Mouse (Mus musculus) stomach, embryonic 14.5 days (tissue): ENCODE data around the gene Map4k2. TPM values are rescaled to one million over a fixed set of nuclear protein-coding genes. Genes with fewer than 3 reads are reported as not detected.
A peak's percentile ranks its signal among the peaks of the same experiment; 100 is the strongest.

ENCODE experiments used
- ATAC-seq: fragments of 200-750 bp; cut with Nextera tagmentation; 2 replicates; pipeline ENCODE4 v1.8.0; 2017; ENCODE audit warnings: low read depth, moderate TSS enrichment; ENCODE audit not compliant: insufficient number of reproducible peaks, insufficient read depth, low FRiP score
- H3K27ac ChIP-seq: fragments of 300-500 bp; sonication (generic); 2 replicates; pipeline ENCODE4 v1.5.1; 2014; ENCODE audit warnings: mild to moderate bottlenecking, low read length, moderate library complexity, mixed read lengths
- H3K27me3 ChIP-seq: fragments of 300-500 bp; sonication (generic); 2 replicates; pipeline ENCODE4 v1.6.1; 2014; ENCODE audit warnings: low read length, control low read depth, mixed read lengths; ENCODE audit not compliant: control insufficient read depth, insufficient read depth
- H3K36me3 ChIP-seq: fragments of 300-500 bp; sonication (generic); 2 replicates; pipeline ENCODE4 v1.6.1; 2014; ENCODE audit warnings: mild to moderate bottlenecking, control low read depth, low read length, moderate library complexity, mixed read lengths; ENCODE audit not compliant: control insufficient read depth, insufficient read depth
- H3K4me1 ChIP-seq: fragments of 300-500 bp; sonication (generic); 2 replicates; pipeline ENCODE4 v1.6.1; 2014; ENCODE audit warnings: low read length, control low read depth, mixed read lengths; ENCODE audit not compliant: control insufficient read depth, insufficient read depth
- H3K4me2 ChIP-seq: fragments of 300-500 bp; sonication (generic); replicated peaks from 2 replicates; pipeline ENCODE4 v1.6.1; 2014; ENCODE audit warnings: low read depth, low read length, control low read depth
- H3K4me3 ChIP-seq: fragments of 300-500 bp; sonication (generic); 2 replicates; pipeline ENCODE4 v1.5.1; 2014; ENCODE audit warnings: low read depth, low read length, control low read depth
- H3K9ac ChIP-seq: fragments of 300-500 bp; sonication (generic); replicated peaks from 2 replicates; pipeline ENCODE4 v1.6.1; 2014; ENCODE audit warnings: low read depth, mild to moderate bottlenecking, control low read depth, low read length, moderate library complexity, mixed read lengths
- H3K9me3 ChIP-seq: fragments of 300-500 bp; sonication (generic); 2 replicates; pipeline ENCODE4 v1.6.1; 2016; ENCODE audit warnings: low read depth, low read length, control low read depth; ENCODE audit not compliant: control insufficient read depth
- WGBS: fragments of 180-500 bp; shearing (Covaris S2); extraction: QIAGEN DNeasy Blood & Tissue Kit; methylation state at CpG from one replicate; pipeline ENCODE4 v1.1.7; 2014; 5-methylcytosine and 5-hydroxymethylcytosine counted together
- polyA plus RNA-seq: library from polyadenylated mRNA; unstranded; fragments of >200 nt; fragmentation: Nextera tagmentation; extraction: Ambion mirVana; gene quantifications from 2 replicates; pipeline ENCODE4 v1.2.1, GENCODE M21; 2014

The Map4k2 gene
- polyA plus RNA-seq: 10.0 TPM in 2 replicates

DNA sequence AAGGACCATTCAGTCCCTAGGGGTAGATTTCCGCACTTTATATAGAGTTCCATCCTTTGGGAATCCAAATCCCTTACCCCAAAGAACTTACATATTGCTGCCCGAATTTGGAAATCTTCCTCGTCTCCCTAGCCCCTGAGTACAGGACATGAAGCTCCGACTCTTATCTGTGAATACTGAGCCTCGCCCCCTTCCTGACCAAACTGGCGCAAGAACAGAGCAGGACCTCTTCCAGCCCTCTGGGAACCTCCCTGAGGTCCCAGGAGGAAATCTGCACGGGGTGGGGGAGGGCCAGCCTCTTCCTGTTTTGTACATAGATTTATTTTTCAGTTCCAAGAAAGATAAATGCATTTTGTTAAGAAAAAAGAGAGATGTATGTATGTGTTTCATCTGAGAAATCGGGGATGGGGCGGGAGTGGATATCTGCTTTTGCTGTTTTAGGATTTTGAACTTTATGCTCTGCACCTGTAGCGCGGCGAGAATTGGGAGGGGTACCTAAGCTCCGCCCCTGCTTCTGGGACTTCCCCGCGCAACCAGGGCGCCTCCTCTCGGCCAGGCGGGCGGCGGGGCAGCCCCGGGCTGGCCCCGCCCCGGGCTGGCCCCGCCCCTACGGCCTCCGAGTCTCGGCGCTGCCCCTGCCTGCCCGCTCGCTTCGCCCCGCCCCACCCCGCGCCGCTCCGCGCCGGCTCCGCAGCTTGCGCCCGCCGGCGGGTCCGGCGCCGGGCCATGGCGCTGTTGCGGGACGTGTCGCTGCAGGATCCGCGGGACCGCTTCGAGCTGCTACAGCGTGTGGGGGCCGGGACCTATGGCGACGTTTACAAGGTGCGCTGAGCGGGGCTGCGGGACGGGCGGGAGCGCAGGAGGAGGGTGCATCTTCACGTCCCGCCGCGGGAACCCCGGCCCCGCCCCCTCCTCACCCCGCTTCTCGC lies at the start of gene Map4k2:
Map4k2 (plus strand) TSS at position 612 of the 929 bp plus-strand sequence.
- ATAC-seq: peak; percentile 79
- Histone ChIP-seq H3K27ac (peak within 1 kb of the TSS; percentile 44; the same call in 1 of the 2 replicates), H3K4me1 (peaks cover 21% of the 10 kb centered on the region), H3K9me3 (no peaks in the 10 kb centered on the region), H3K4me3 (peak within 1 kb of the TSS; percentile 62), H3K36me3 (peaks cover 36% of the 10 kb centered on the region), H3K9ac (peak within 1 kb of the TSS; percentile 67), H3K27me3 (no peaks in the 10 kb centered on the region), H3K4me2 (peak within 1 kb of the TSS; percentile 78)
- 8% methylated on average over 41 of the region's 72 CpGs for WGBS

GRCm38 (mm10) chr19:6292262-6292661 lies 48.7 kb upstream of the Map4k2 start:
- WGBS: 91% methylated on average over 5 of the region's 5 CpGs
- Histone ChIP-seq H3K4me2 (no peak overlapping the region), H3K9me3 (no peaks in the 10 kb centered on the region), H3K4me1 (no peaks in the 10 kb centered on the region), H3K9ac (no peak overlapping the region), H3K27ac (0 out of 2 replicates have a peak overlapping the region, but pooled peaks have one; percentile 1), H3K27me3 (no peaks in the 10 kb centered on the region), H3K4me3 (no peak overlapping the region), H3K36me3 (peaks cover 19% of the 10 kb centered on the region)
- no peak for ATAC-seq

- no peak for ATAC-seq
Measured at GRCm38 (mm10) chr19:6294301-6294700, 46.6 kb upstream of the Map4k2 start.

GRCm38 (mm10) chr19:6296551-6297210 lies 44.3 kb upstream of the Map4k2 start:
- WGBS: 91% methylated on average over 5 of the region's 5 CpGs
- H3K4me1 ChIP-seq: no peaks in the 10 kb centered on the region
- H3K27me3 ChIP-seq: no peaks in the 10 kb centered on the region
- no peak overlapping the region for H3K4me3 ChIP-seq
- no peak overlapping the region for H3K27ac ChIP-seq
- no peak for ATAC-seq
- H3K4me2 ChIP-seq: no peak overlapping the region
- H3K9ac ChIP-seq: no peak overlapping the region
- peaks cover 28% of the 10 kb centered on the region for H3K36me3 ChIP-seq
- H3K9me3 ChIP-seq: no peaks in the 10 kb centered on the region

More at GRCm38 (mm10) chr19:6294301-6294700, 46.6 kb upstream of the Map4k2 start:
- Histone ChIP-seq H3K4me1 (no peaks in the 10 kb centered on the region), H3K9me3 (no peaks in the 10 kb centered on the region), H3K9ac (no peak overlapping the region), H3K36me3 (peaks cover 28% of the 10 kb centered on the region), H3K4me2 (no peak overlapping the region), H3K27me3 (no peaks in the 10 kb centered on the region), H3K4me3 (no peak overlapping the region), H3K27ac (no peak overlapping the region)
- 94% methylated on average over 17 of the region's 17 CpGs for WGBS

DNA sequence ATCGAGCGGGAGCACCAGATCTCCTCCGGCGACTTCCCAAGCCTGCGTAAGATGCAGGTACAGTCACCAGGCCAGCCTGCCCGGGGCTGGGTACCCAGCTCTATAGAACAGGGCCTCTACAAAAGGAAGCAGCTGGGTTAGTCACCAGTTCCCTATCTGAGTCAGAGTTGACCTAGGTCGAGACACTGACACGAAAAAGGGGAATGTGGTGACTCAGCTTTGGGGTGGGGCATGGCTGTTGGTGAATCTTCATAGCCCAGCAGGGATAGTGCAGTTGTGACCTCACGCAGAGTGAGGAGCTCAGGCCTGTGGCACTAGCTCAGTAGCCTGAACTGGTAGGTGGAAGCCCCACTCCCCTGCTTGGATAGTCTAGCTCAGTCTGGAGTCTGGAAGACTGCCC lies 43.3 kb upstream of the Map4k2 start:
- H3K9ac ChIP-seq: no peak overlapping the region
- H3K27me3 ChIP-seq: no peaks in the 10 kb centered on the region
- no peak overlapping the region for H3K4me2 ChIP-seq
- no peak overlapping the region for H3K4me3 ChIP-seq
- no peaks in the 10 kb centered on the region for H3K4me1 ChIP-seq
- no peaks in the 10 kb centered on the region for H3K9me3 ChIP-seq
- 92% methylated on average over 9 of the region's 9 CpGs for WGBS
- H3K27ac ChIP-seq: no peak overlapping the region
- ATAC-seq: no peak
- peaks cover 28% of the 10 kb centered on the region for H3K36me3 ChIP-seq

GRCm38 (mm10) chr19:6299003-6299402 lies 41.9 kb upstream of the Map4k2 start:
- Histone ChIP-seq H3K9ac (no peak overlapping the region), H3K4me1 (no peaks in the 10 kb centered on the region), H3K4me3 (no peak overlapping the region), H3K36me3 (peaks cover 28% of the 10 kb centered on the region), H3K4me2 (no peak overlapping the region), H3K27me3 (no peaks in the 10 kb centered on the region), H3K9me3 (no peaks in the 10 kb centered on the region), H3K27ac (no peak overlapping the region)
- no peak for ATAC-seq
- WGBS: 78% methylated on average over 4 of the region's 4 CpGs

GRCm38 (mm10) chr19:6299450-6300267 lies 41.3 kb upstream of the Map4k2 start:
- no peaks in the 10 kb centered on the region for H3K27me3 ChIP-seq
- no peaks in the 10 kb centered on the region for H3K9me3 ChIP-seq
- WGBS: 78% methylated on average over 7 of the region's 7 CpGs
- H3K27ac ChIP-seq: peak overlapping the region; percentile 52; the same call in 1 of the 2 replicates
- H3K4me2 ChIP-seq: no peak overlapping the region
- H3K9ac ChIP-seq: no peak overlapping the region
- ATAC-seq: no peak
- H3K36me3 ChIP-seq: peaks cover 27% of the 10 kb centered on the region
- H3K4me1 ChIP-seq: no peaks in the 10 kb centered on the region
- H3K4me3 ChIP-seq: no peak overlapping the region

GRCm38 (mm10) chr19:6300402-6300841 lies 40.5 kb upstream of the Map4k2 start:
- Histone ChIP-seq H3K9me3 (no peaks in the 10 kb centered on the region), H3K27me3 (no peaks in the 10 kb centered on the region), H3K9ac (no peak overlapping the region), H3K4me2 (no peak overlapping the region), H3K4me1 (no peaks in the 10 kb centered on the region), H3K4me3 (no peak overlapping the region), H3K27ac (no peak overlapping the region), H3K36me3 (peaks cover 19% of the 10 kb centered on the region)
- WGBS: 44% methylated on average over 7 of the region's 7 CpGs
- ATAC-seq: peak; percentile 53; the same call in 1 of the 2 replicates
